Mouse (Mus musculus): ENCODE data around the gene Fam83g.

DNA sequence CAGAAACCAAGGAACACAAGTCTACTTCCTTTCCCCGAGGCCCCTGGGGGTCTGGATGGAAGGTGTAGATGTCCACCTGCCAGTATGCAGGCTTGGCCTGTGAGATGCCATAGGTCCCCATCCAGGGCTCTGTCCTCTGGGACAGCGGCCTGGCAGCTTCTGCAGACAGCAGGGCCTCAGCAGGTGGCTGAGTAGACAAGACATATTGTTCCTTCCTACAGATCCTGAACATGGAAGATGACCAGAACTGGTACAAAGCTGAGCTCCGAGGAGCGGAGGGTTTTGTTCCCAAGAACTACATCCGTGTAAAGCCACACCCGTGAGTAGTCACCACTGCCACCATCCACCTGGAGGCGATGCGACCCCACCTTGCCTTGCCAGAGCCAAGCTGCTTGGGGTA lies 23.9 kb upstream of the Fam83g start:
- no peak for TF ChIP-seq POLR2A (IDR thresholded peaks at IDR 0.05; ENCODE audit: insufficient read length, low read depth)
- no peak for TF ChIP-seq MYOD1 (IDR thresholded peaks at IDR 0.05; ENCODE audit: control insufficient read depth in 1 of 3, insufficient read length in 2 of 3, low read depth in 2 of 3)
- TF ChIP-seq MAX (IDR thresholded peaks at IDR 0.05; ENCODE audit: low read depth) = no peak
- TF ChIP-seq USF1 (IDR thresholded peaks at IDR 0.05; ENCODE audit: low read depth) = no peak
- TF ChIP-seq TCF3 (IDR thresholded peaks at IDR 0.05; ENCODE audit: insufficient read length, low read depth) = no peak
- no peak for TF ChIP-seq E2F4 (IDR thresholded peaks at IDR 0.05; ENCODE audit: insufficient read depth)
- TF ChIP-seq REST (IDR thresholded peaks at IDR 0.05; ENCODE audit: insufficient read depth, insufficient read length) = no peak
- no peak for TF ChIP-seq POLR2AphosphoS2 (IDR thresholded peaks at IDR 0.05; ENCODE audit: insufficient read length, low read depth)

Measured in myocyte (in vitro differentiated cells).